Mouse (Mus musculus) layer of hippocampus, adult 11-12 months (tissue): Measurements from ENCODE around the gene Lingo1.

ENCODE experiments used
- DNase-seq: peaks from one replicate; pipeline ENCODE4 v3.0.0; 2022; ENCODE audit warnings: low spot score

The Lingo1 gene

GRCm38 (mm10) chr9:56635121-56635497, 161.2 kb downstream of the Lingo1 start:
- DNase-seq, result no peak

- DNase-seq, result no peak
These were observed 161.7 kb downstream of the Lingo1 start for GRCm38 (mm10) chr9:56634406-56635120.

- DNase-seq, result no peak
These were observed 162.6 kb downstream of the Lingo1 start for GRCm38 (mm10) chr9:56633449-56634225.

- DNase-seq, result no peak
These were observed 165.3 kb downstream of the Lingo1 start for GRCm38 (mm10) chr9:56630945-56631344.

- DNase-seq, result no peak
These were observed 166.4 kb downstream of the Lingo1 start for GRCm38 (mm10) chr9:56629674-56630397.

GRCm38 (mm10) chr9:56627295-56627694, 169.0 kb downstream of the Lingo1 start:
- no peak for DNase-seq

GRCm38 (mm10) chr9:56624923-56625322, 171.3 kb downstream of the Lingo1 start:
- no peak for DNase-seq

- DNase-seq, result no peak
These were observed 172.9 kb downstream of the Lingo1 start for GRCm38 (mm10) chr9:56623361-56623760.

- no peak for DNase-seq
These were observed 173.5 kb downstream of the Lingo1 start for GRCm38 (mm10) chr9:56622761-56623160.

GRCm38 (mm10) chr9:56620512-56621371, 175.5 kb downstream of the Lingo1 start:
- DNase-seq, result no peak

GRCm38 (mm10) chr9:56619715-56620114, 176.6 kb downstream of the Lingo1 start:
- no peak for DNase-seq

GRCm38 (mm10) chr9:56618660-56619059, 177.6 kb downstream of the Lingo1 start:
- DNase-seq, result no peak

- no peak for DNase-seq
These were observed 180.2 kb downstream of the Lingo1 start for GRCm38 (mm10) chr9:56616061-56616460.

- no peak for DNase-seq
These were observed 183.5 kb downstream of the Lingo1 start for GRCm38 (mm10) chr9:56612798-56613183.

- no peak for DNase-seq
These were observed 184.1 kb downstream of the Lingo1 start for GRCm38 (mm10) chr9:56611912-56612797.

GRCm38 (mm10) chr9:56610955-56611354, 185.3 kb downstream of the Lingo1 start:
- DNase-seq, result no peak

GRCm38 (mm10) chr9:56610466-56610865, 185.8 kb downstream of the Lingo1 start:
- DNase-seq, result no peak

- no peak for DNase-seq
These were observed 186.8 kb downstream of the Lingo1 start for GRCm38 (mm10) chr9:56609486-56609885.

GRCm38 (mm10) chr9:56608691-56609351, 187.4 kb downstream of the Lingo1 start:
- DNase-seq, result no peak

- DNase-seq, result no peak
These were observed 190.1 kb downstream of the Lingo1 start for GRCm38 (mm10) chr9:56606082-56606740.
